Mouse (Mus musculus): ENCODE results near the gene Plekhh2. TPM values are rescaled to one million over a fixed set of nuclear protein-coding genes. Genes with fewer than 3 reads are reported as not detected.

The Plekhh2 gene
- total and polyA plus RNA-seq, 3 experiments, result 0.21 to 1.7 (median 1.1) TPM

GRCm38 (mm10) chr17:84644292-84645050 lies 132.8 kb downstream of the Plekhh2 start:
- no peak for TF ChIP-seq NELFE (IDR thresholded peaks at IDR 0.05; ENCODE audit: low read depth, low read length)
- no peak for TF ChIP-seq NRF1 (IDR thresholded peaks at IDR 0.05; ENCODE audit: low read depth, low read length)
- no peak for TF ChIP-seq MXI1 (IDR thresholded peaks at IDR 0.05; ENCODE audit: low read depth, low read length)
- TF ChIP-seq PAX5 (IDR thresholded peaks at IDR 0.05; ENCODE audit: low read length), result no peak
- TF ChIP-seq MAZ (IDR thresholded peaks at IDR 0.05; ENCODE audit: low read depth, low read length), result no peak
- no peak for TF ChIP-seq TCF12 (IDR thresholded peaks at IDR 0.05; ENCODE audit: low read depth, low read length)
- TF ChIP-seq GABPA (IDR thresholded peaks at IDR 0.05; ENCODE audit: insufficient replicate concordance, low read depth, low read length), result no peak
- TF ChIP-seq ELF1 (IDR thresholded peaks at IDR 0.05; ENCODE audit: low read depth, low read length), result no peak
- TF ChIP-seq ZKSCAN1 (IDR thresholded peaks at IDR 0.05; ENCODE audit: borderline replicate concordance, low read depth, low read length), result no peak
- TF ChIP-seq USF2 (conservative IDR thresholded peaks at IDR 0.05; ENCODE audit: low read depth, low read length), result no peak
- TF ChIP-seq KAT2A (IDR thresholded peaks at IDR 0.05; ENCODE audit: insufficient replicate concordance, low read length), result no peak
- no peak for TF ChIP-seq BHLHE40 (IDR thresholded peaks at IDR 0.05; ENCODE audit: low read depth, low read length)
- TF ChIP-seq ZNF384 (IDR thresholded peaks at IDR 0.05; ENCODE audit: low read depth, low read length), result no peak
- no peak for TF ChIP-seq IRF4 (IDR thresholded peaks at IDR 0.05; ENCODE audit: low read depth, low read length)
- TF ChIP-seq HCFC1 (IDR thresholded peaks at IDR 0.05; ENCODE audit: low read depth, low read length), result no peak
- no peak for TF ChIP-seq EP300 (IDR thresholded peaks at IDR 0.05; ENCODE audit: low read length)
- no peak for TF ChIP-seq JUN (IDR thresholded peaks at IDR 0.05; ENCODE audit: insufficient read depth, low read depth, low read length)
- TF ChIP-seq MEF2A (IDR thresholded peaks at IDR 0.05; ENCODE audit: borderline replicate concordance, low read depth, low read length), result no peak
- TF ChIP-seq USF1 (IDR thresholded peaks at IDR 0.05; ENCODE audit: low read depth, low read length), result no peak
- no peak for TF ChIP-seq ZC3H11A (IDR thresholded peaks at IDR 0.05; ENCODE audit: low read depth, low read length)
- H3K27me3 ChIP-seq (replicated peaks), result no peaks in the 10 kb centered on the region
- no peaks in the 10 kb centered on the region for H3K9me3 ChIP-seq (replicated peaks; ENCODE audit: low read length)
- H3K36me3 ChIP-seq (replicated peaks in 1 of 2; ENCODE audit: control insufficient read depth in 1 of 2, insufficient read depth in 1 of 2, low read length in 1 of 2), result peaks cover 4 to 16% of the 10 kb centered on the region in 2 experiments
- H3K4me1 ChIP-seq (ENCODE audit: control insufficient read depth in 1 of 2, insufficient read depth in 2 of 2), result peaks cover 6 to 9% of the 10 kb centered on the region in 2 experiments
- DNase-seq (ENCODE audit: extremely low read depth), result no peak
- H3K4me2 ChIP-seq (ENCODE audit: insufficient read depth, low read depth, poor library complexity, severe bottlenecking), result no peak overlapping the region
- H3K79me2 ChIP-seq (replicated peaks; ENCODE audit: control insufficient read depth, extremely low read depth, insufficient read depth, poor library complexity, severe bottlenecking), result no peaks in the 10 kb centered on the region
- H3K27ac ChIP-seq (ENCODE audit: insufficient read depth, low read depth), result no peak overlapping the region
- no peak overlapping the region for H3K9ac ChIP-seq (ENCODE audit: insufficient read depth, low read depth)
- in situ Hi-C loops (cut with MboI; ENCODE audit: low pct_ligation_motif_present, low pct_unique_long_range_greater_than_20kb, low sequenced_read_pairs) (no loop called here), dilution Hi-C loops (cut with MboI; ENCODE audit: extremely low pct_ligation_motif_present, extremely low pct_unique_long_range_greater_than_20kb, low sequenced_read_pairs) (no loop called here)
- no peak overlapping the region for H3K4me3 ChIP-seq (replicated peaks in 1 of 3; ENCODE audit: low read depth in 2 of 3, low read length in 2 of 3, poor library complexity in 1 of 3)
